Mouse (Mus musculus) cerebellum, postnatal 10 days (tissue): ENCODE measurements around the gene Dip2a.

Source experiments
- DNase-seq, 2 experiments: peaks; one replicate each; pipeline ENCODE4 v3.0.0; 2021; ENCODE audit warnings: mixed read lengths in 2 of 2

Dip2a gene

GRCm38 (mm10) chr10:76344711-76345539 lies at the start of gene Dip2a:
TSS of gene Dip2a (minus strand) at chr10:76345291.
- peak; percentile 98 to 99 for DNase-seq

GRCm38 (mm10) chr10:76392596-76392995 lies 47.5 kb upstream of the Dip2a start:
- no peak for DNase-seq

GRCm38 (mm10) chr10:76391786-76392185 lies 46.7 kb upstream of the Dip2a start:
- DNase-seq = peak; percentile 39 to 61

- DNase-seq = no peak
Measured at GRCm38 (mm10) chr10:76391166-76391565, 46.1 kb upstream of the Dip2a start.

GRCm38 (mm10) chr10:76374981-76375380 lies 29.9 kb upstream of the Dip2a start:
- no peak for DNase-seq

- no peak for DNase-seq
Measured at GRCm38 (mm10) chr10:76371736-76372135, 26.6 kb upstream of the Dip2a start.

- no peak for DNase-seq
Measured at GRCm38 (mm10) chr10:76368766-76369165, 23.7 kb upstream of the Dip2a start.

GRCm38 (mm10) chr10:76363233-76363632 lies 18.1 kb upstream of the Dip2a start:
- no peak for DNase-seq

- no peak for DNase-seq
Measured at GRCm38 (mm10) chr10:76358468-76358867, 13.4 kb upstream of the Dip2a start.

GRCm38 (mm10) chr10:76357286-76357875 lies 12.3 kb upstream of the Dip2a start:
- no peak for DNase-seq

- DNase-seq = no peak
Measured at GRCm38 (mm10) chr10:76354974-76355373, 9.9 kb upstream of the Dip2a start.

GRCm38 (mm10) chr10:76353986-76354385 lies 8.9 kb upstream of the Dip2a start:
- DNase-seq = no peak

- DNase-seq = no peak
Measured at GRCm38 (mm10) chr10:76351953-76352352, 6.9 kb upstream of the Dip2a start.

GRCm38 (mm10) chr10:76346589-76346988 lies 1.5 kb upstream of the Dip2a start:
- peak; percentile 74 to 82 for DNase-seq

GRCm38 (mm10) chr10:76346043-76346491 lies 976 bp upstream of the Dip2a start:
- DNase-seq = peak in 1 of 2 experiments; percentile 10

GRCm38 (mm10) chr10:76345540-76345902 lies 430 bp upstream of the Dip2a start:
- no peak for DNase-seq

- peak; percentile 23 to 28 for DNase-seq
Measured at GRCm38 (mm10) chr10:76334350-76334749, 10.7 kb downstream of the Dip2a start.

GRCm38 (mm10) chr10:76332040-76332439 lies 13.1 kb downstream of the Dip2a start:
- no peak for DNase-seq

GRCm38 (mm10) chr10:76329093-76329492 lies 16.0 kb downstream of the Dip2a start:
- DNase-seq = no peak

GRCm38 (mm10) chr10:76328574-76328973 lies 16.5 kb downstream of the Dip2a start:
- DNase-seq = no peak

- peak; percentile 50 to 54 for DNase-seq
Measured at GRCm38 (mm10) chr10:76326304-76327006, 18.6 kb downstream of the Dip2a start.

GRCm38 (mm10) chr10:76317623-76318022 lies 27.5 kb downstream of the Dip2a start:
- DNase-seq = no peak

- no peak for DNase-seq
Measured at GRCm38 (mm10) chr10:76316194-76316593, 28.9 kb downstream of the Dip2a start.

GRCm38 (mm10) chr10:76306738-76307137 lies 38.4 kb downstream of the Dip2a start:
- DNase-seq = no peak
